Mouse (Mus musculus) heart, postnatal 36 days (tissue): ENCODE measurements at regions not wholly inside any gene's neighbourhood (a gene's known extent, or its start where the extent isn't known, plus 50 kb on each side); places are given as distances from the start of the nearest gene placed in this dataset.

Experiments used
- DNase-seq, 2 experiments: peaks; one replicate each; pipeline ENCODE4 v3.0.0; 2021 to 2022
- intact Hi-C: fragments of 180-260 bp; cut with DNase I; formaldehyde crosslinking; loops from one replicate; pipeline ENCODE4 v1.15.1; 2025

GRCm38 (mm10) chr9:27556315-27557225 is 160.0 kb downstream of the Spata19 start:
- intact Hi-C loops: no loop called here
- DNase-seq: no peak

- intact Hi-C loops: no loop called here
- DNase-seq: no peak
These were observed 161.3 kb downstream of the Spata19 start for GRCm38 (mm10) chr9:27557886-27558285.

GRCm38 (mm10) chr9:27558286-27558685 is 161.7 kb downstream of the Spata19 start:
- intact Hi-C loops: no loop called here
- no peak for DNase-seq

DNA sequence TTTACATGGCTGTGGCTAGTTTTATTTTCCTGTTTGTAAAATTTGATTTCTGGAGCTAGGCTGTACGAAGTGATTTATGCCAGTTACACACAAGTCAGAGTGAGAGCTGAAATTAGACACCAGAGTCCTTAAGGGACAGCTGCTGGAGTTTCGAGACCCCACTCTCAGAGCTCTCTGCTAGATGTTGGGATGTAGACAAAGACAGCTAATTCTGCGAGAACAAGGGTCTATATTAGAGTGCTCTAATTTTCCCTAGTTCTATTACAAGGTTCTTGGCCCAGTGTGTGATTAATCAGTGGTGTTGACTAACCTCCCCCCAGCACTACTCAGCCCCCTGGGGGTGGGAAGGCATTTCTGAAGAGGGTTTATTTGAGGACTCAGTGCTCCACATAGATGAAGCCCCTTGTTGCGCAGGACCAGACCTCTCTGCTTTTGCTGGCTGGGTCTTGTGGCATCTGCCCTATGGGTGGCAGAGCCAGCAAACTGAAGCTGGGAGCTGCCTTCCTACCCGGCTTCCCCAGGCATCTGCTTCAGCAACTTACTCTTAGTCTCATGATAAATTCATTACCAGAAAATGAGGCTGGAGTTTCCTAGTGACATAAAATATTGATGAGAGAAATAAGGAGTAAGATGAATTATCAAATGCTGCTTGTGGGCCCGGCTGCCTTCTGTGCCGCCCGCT is 171.9 kb downstream of the Spata19 start:
- no peak for DNase-seq
- intact Hi-C loops: no loop called here

GRCm38 (mm10) chr9:27569054-27569387 is 172.4 kb downstream of the Spata19 start:
- intact Hi-C loops: no loop called here
- no peak for DNase-seq

DNA sequence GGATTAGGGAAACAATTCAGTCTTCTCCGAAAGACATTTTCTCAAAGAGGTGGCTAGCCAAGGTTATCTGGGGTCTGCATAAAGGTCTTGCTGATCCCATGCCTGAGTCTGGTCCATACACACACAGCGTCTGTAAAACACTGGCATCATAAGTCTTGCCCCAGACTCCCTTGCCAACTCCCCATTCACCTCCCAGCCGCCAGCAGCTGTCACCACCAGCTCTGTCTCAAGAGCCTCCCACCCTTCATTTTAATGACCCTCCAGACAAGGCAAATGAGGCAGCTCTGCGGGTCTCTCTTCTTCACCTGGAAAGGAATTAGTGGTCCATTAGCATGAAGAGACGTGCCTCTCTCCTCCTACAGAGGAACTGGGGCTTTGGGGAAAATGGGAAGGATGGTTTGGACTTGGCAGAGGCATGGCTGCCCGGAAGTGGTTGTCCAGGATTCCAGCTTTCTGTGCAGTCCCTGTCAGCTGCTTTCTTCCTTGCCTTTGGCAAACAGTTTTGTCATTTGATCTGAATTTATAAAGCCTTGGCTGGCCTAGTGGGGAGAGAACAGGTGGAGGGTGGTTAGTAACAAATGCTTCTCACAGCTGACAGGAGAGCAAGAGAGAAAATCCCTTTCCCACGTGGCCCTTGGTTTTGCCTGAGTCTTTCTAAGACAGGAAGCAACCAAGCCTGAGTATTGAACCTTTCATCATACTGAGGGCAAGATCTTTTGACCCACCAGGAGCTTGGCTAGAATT is 173.3 kb upstream of the Opcml start:
- intact Hi-C loops: no loop called here
- DNase-seq: no peak

DNA sequence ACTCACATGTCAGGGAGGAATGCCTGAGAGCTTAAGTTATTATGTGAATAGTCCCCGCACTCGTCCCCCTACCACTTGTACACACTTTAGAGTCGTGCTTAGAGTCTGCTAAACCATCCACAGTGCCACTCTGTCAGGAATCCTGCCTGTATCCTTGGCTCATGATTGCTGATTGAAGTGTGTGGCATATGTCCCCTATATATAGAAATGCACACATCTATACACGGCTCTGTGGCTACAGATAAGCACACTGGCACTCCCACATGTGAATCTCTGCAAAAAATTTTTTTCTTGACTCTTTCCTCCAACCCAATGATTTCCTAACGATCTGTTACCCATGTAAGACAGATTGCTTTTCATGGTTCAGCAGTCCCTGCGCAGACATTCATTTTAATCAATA is 155.7 kb upstream of the Opcml start:
- DNase-seq: no peak
- intact Hi-C loops: no loop called here

DNA sequence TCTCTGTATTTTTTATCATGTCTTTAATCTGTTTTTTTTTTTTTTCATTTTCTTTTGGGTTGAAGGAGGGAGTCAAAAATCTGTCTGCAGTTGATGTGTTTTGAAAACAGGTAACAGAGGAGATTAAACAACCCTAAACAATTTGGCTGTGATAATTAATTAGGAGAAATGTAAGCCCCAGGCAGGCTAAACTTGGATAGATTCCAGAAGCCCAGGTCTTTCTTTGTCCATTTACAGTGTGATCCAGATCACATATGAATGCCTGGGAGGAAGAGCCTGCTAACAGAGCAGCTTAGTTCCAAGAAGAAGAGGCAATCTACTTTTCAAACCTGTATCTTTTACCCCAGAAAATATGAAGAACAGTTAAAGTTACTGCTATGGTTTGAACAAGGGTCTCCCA is 150.0 kb upstream of the Opcml start:
- DNase-seq: no peak
- intact Hi-C loops: no loop called here

- intact Hi-C loops: no loop called here
- no peak for DNase-seq
These were observed 147.3 kb upstream of the Opcml start for GRCm38 (mm10) chr9:27643312-27643711.

- intact Hi-C loops: no loop called here
- no peak for DNase-seq
These were observed 146.7 kb upstream of the Opcml start for GRCm38 (mm10) chr9:27643916-27644315.

DNA sequence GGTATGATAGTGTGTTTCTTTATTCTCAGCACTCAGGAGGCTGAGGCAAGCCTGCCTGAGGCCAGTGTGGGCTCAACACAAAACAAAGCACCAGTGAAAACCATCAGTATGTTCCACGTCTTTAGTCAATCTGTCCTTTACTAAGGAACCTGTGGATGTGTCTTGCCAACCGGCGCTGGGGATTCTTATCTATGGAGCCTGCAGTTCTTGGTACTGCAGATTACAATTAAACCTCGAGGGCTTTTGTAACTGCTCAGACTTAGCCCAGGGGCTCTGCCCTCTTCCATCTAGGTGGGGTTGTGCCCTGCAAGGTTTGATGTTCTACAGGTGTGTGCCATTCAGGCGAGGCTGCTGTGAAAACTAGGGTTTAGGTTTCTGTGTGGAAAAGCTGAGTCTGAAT is 145.1 kb upstream of the Opcml start:
- intact Hi-C loops: no loop called here
- no peak for DNase-seq

- DNase-seq: no peak
- intact Hi-C loops: no loop called here
These were observed 144.5 kb upstream of the Opcml start for GRCm38 (mm10) chr9:27646100-27646499.

DNA sequence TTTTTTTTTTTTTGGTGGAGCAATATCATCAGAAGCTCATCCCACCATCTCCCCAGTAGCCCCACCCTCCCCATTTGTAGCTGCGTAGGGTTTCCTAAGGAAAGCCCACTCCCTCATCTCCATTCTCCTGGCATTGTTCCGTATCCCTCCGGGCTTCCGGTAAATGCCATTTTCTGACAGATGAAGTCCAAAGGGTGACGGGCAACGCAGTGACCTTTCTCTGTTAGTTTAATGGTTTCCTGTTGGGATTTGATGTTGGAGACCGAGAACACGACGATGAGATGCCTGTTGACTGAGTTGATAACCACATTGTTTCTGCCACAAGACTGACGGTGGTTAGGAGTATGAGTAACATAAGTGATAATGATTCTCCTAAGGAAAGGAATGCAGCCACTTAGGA is 143.6 kb upstream of the Opcml start:
- no peak for DNase-seq
- intact Hi-C loops: no loop called here

DNA sequence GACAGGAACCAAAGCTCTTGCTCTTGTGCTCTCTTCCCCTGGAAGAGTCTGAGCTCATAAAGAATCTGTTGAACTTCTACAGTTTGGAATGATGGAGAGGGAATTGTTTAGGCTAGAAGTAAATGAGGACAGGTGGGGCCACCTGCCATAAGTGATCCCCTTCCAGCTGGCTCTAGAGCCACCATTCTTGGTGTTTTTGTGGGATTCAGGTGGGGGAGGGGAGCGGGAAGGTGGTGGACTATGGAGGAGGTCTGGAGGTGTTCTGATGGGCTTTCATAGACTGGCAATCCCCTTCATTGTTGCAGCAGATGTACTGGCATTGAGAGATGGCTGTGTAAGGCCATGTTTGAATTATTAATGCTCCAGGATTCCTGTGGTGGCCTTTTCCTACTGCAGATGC is 132.6 kb upstream of the Opcml start:
- intact Hi-C loops: no loop called here
- no peak for DNase-seq

- intact Hi-C loops: no loop called here
- DNase-seq: no peak
These were observed 128.9 kb upstream of the Opcml start for GRCm38 (mm10) chr9:27661431-27662300.

GRCm38 (mm10) chr9:27663230-27663629 is 127.3 kb upstream of the Opcml start:
- intact Hi-C loops: no loop called here
- no peak for DNase-seq

DNA sequence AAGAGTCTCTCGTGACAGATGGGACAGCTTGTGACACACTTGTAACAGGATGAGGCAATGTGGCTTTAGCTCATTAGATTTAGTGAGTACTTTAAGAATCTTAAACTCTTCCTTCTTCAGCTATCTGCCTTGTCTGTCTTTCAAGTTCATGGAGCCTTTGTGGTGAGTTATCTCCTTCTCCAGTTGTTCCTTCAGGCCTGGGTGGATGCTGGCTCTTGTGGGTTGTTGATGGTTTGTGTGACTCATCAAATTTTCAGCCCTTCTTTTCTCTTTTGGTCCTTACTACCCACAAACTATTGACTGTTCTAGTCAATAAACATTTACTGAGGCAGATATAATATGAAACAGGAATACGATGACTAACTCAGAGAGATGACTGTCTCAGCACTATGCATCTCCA is 124.9 kb upstream of the Opcml start:
- DNase-seq: no peak
- intact Hi-C loops: no loop called here

- intact Hi-C loops: no loop called here
- no peak for DNase-seq
These were observed 120.4 kb upstream of the Opcml start for GRCm38 (mm10) chr9:27670032-27670740.

DNA sequence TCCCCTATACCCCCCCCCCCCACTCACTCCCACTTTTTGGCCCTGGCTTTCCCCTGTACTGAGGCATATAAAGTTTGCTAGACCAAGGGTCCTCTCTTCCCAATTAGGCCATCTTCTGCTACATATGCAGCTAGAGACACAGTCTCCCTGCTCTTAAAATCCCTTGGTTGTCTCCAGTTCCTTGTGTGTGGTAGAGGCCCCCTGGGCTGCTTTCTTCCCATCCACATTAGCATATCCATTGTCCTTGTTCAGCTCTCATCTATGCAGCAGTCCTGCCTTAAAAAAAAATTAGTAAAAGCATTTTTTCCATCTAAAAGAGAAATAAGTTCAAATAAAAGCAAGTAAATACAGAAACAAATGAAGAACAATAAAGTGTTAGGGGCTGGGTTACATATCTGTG is 105.2 kb upstream of the Opcml start:
- DNase-seq: no peak
- intact Hi-C loops: no loop called here

DNA sequence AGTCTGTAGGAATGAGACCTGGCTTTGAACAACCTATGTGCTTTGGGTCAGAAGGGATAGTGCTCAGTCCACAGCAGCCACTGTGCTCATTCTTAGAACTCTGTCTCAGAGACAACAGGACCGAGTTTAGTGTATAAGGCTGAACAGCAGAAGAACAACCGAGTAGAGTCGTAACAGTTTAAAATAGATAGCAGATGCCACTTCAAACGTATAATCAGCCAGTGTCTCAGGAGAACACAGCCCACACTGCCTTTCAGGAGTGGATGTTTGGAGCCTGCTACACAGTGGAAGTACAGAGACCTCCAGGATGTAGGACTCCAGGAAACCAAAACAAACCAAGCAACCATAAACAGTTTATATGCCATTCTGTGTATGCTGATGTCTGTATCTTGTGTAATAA is 99.0 kb upstream of the Opcml start:
- DNase-seq: no peak
- intact Hi-C loops: no loop called here
